Mouse (Mus musculus): Measurements from ENCODE around the gene Itprid2. TPM values are rescaled to one million over a fixed set of nuclear protein-coding genes. Genes with fewer than 3 reads are reported as not detected.

Gene Itprid2
- polyA plus RNA-seq, 1 experiment from 2014 or later: 17.5 TPM

DNA sequence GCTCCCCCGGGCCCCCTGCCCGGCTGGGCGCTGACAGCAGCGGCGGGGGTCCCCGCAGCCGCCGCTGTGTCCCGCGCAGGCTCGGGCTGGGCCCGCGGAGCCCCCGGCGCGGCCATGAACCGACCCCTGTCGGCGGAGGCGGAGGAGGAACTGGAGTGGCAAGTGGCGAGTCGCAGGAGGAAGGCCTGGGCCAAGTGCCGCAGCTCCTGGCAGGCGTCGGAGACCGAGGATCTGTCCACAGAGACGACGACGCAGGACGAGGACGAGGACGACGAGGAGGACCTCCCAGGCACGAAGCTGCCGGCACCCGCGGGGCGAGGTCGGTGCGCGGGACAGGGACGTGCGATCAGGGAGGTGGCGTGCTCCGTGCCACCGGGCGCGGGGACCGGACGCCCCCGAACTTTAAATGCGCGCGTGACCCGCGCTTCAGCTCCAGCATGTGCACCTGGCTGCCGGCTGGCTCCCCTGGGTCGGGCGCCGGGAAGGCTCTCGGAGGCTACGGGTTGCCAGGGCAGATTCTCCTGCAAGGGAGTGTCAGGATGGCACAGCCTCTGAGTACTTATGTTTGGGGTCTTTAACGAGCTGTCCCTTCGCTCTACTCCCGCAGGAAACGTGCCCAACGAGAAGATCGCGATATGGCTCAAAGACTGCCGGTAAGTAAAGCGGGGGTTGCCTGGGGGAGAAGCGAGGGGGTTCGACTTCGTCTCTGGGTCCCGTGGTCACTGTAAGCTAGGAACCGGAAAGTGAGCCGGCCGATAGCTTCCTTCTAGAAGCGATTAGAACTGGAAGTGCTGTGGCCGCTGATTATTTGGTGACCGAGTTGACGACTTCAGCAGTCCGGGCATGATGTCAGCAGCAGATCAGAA lies 507 bp downstream of the Itprid2 start:
- under 1% methylated on average over 74 of the region's 83 CpGs for WGBS
- ATAC-seq (ENCODE audit: low read depth) (peak; percentile 84), DNase-seq (ENCODE audit: low spot score) (peak; percentile 66)

GRCm38 (mm10) chr2:79638924-79639323 lies 3.8 kb downstream of the Itprid2 start:
- Histone ChIP-seq H3K27me3 (replicated peaks; ENCODE audit: control insufficient read depth, insufficient read depth, low read length) (no peaks in the 10 kb centered on the region), H3K9me3 (ENCODE audit: control insufficient read depth, low read length) (no peaks in the 10 kb centered on the region), H3K27ac (replicated peaks; ENCODE audit: low read depth, low read length) (no peak overlapping the region), H3K4me3 (ENCODE audit: low read depth, low read length) (peak overlapping the region; percentile 17; the same call in 1 of the 2 replicates), H3K4me1 (ENCODE audit: control insufficient read depth, insufficient read depth, low read length) (peaks cover 10% of the 10 kb centered on the region), H3K36me3 (ENCODE audit: control insufficient read depth, insufficient read depth, low read length) (peaks cover 41% of the 10 kb centered on the region), H3K9ac (ENCODE audit: low read depth, low read length) (peak overlapping the region; percentile 17; the same call in 1 of the 2 replicates), H3K4me2 (ENCODE audit: low read depth, low read length) (peak overlapping the region; percentile 71)
- WGBS: 62% methylated on average over 4 of the region's 4 CpGs
- no peak for ATAC-seq (ENCODE audit: low read depth)
- no peak for DNase-seq (ENCODE audit: low spot score)

More for the DNA sequence above, 507 bp downstream of the Itprid2 start:
- Histone ChIP-seq H3K4me3 (ENCODE audit: low read depth, low read length) (peak overlapping the region; percentile 75), H3K27ac (replicated peaks; ENCODE audit: low read depth, low read length) (peak overlapping the region; percentile 84), H3K4me2 (ENCODE audit: low read depth, low read length) (peak overlapping the region; percentile 71), H3K9me3 (ENCODE audit: control insufficient read depth, low read length) (no peaks in the 10 kb centered on the region), H3K9ac (ENCODE audit: low read depth, low read length) (peak overlapping the region; percentile 91), H3K4me1 (ENCODE audit: control insufficient read depth, insufficient read depth, low read length) (peaks cover 10% of the 10 kb centered on the region), H3K27me3 (replicated peaks; ENCODE audit: control insufficient read depth, insufficient read depth, low read length) (no peaks in the 10 kb centered on the region), H3K36me3 (ENCODE audit: control insufficient read depth, insufficient read depth, low read length) (0 out of 2 replicates have a peak, but pooled peaks cover 9% of the 10 kb centered on the region)

DNA sequence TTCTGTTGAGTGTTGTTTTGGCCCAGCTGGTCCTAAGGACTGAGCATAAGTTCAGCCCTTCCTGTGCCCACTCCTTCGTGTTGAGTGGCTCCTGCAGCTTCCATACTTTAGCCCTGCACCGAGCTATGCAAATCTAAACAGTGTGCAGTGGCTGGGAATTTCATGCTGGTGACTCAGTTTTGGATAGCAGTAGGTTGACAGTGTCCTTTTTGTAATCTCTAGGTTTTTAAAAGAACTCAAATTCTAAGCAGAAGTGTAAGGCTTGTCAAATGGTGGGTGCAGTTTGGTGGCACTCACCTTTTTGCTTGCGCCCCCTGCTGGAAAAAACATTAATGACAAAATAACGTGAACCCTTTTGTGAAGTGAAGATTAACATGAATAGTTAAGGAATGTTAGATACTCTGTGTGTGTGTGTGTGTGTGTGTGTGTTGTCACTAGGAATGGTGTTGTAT lies 11.1 kb downstream of the Itprid2 start:
- ATAC-seq (ENCODE audit: low read depth) (no peak), DNase-seq (ENCODE audit: low spot score) (peak; percentile 45)
- H3K4me2 ChIP-seq (ENCODE audit: low read depth, low read length): no peak overlapping the region
- 48% methylated on average over 4 of the region's 4 CpGs for WGBS
- H3K36me3 ChIP-seq (ENCODE audit: control insufficient read depth, insufficient read depth, low read length): peaks cover 52% of the 10 kb centered on the region
- 0 out of 2 replicates have a peak, but pooled peaks cover 3% of the 10 kb centered on the region for H3K4me1 ChIP-seq (ENCODE audit: control insufficient read depth, insufficient read depth, low read length)
- H3K4me3 ChIP-seq (ENCODE audit: low read depth, low read length): no peak overlapping the region
- H3K27me3 ChIP-seq (replicated peaks; ENCODE audit: control insufficient read depth, insufficient read depth, low read length): no peaks in the 10 kb centered on the region
- no peak overlapping the region for H3K9ac ChIP-seq (ENCODE audit: low read depth, low read length)
- no peaks in the 10 kb centered on the region for H3K9me3 ChIP-seq (ENCODE audit: control insufficient read depth, low read length)
- no peak overlapping the region for H3K27ac ChIP-seq (replicated peaks; ENCODE audit: low read depth, low read length)

- no peak overlapping the region for H3K4me2 ChIP-seq (ENCODE audit: low read depth, low read length)
- no peak for ATAC-seq (ENCODE audit: low read depth)
- H3K36me3 ChIP-seq (ENCODE audit: control insufficient read depth, insufficient read depth, low read length): peaks cover 45% of the 10 kb centered on the region
- no peak overlapping the region for H3K4me3 ChIP-seq (ENCODE audit: low read depth, low read length)
- H3K9ac ChIP-seq (ENCODE audit: low read depth, low read length): no peak overlapping the region
- no peaks in the 10 kb centered on the region for H3K9me3 ChIP-seq (ENCODE audit: control insufficient read depth, low read length)
- DNase-seq (ENCODE audit: low spot score): no peak
- no peak overlapping the region for H3K27ac ChIP-seq (replicated peaks; ENCODE audit: low read depth, low read length)
- WGBS: 48% methylated on average over 4 of the region's 4 CpGs
- H3K4me1 ChIP-seq (ENCODE audit: control insufficient read depth, insufficient read depth, low read length): 0 out of 2 replicates have a peak, but pooled peaks cover 3% of the 10 kb centered on the region
- no peaks in the 10 kb centered on the region for H3K27me3 ChIP-seq (replicated peaks; ENCODE audit: control insufficient read depth, insufficient read depth, low read length)
These were observed 11.9 kb downstream of the Itprid2 start for GRCm38 (mm10) chr2:79647094-79647493.

DNA sequence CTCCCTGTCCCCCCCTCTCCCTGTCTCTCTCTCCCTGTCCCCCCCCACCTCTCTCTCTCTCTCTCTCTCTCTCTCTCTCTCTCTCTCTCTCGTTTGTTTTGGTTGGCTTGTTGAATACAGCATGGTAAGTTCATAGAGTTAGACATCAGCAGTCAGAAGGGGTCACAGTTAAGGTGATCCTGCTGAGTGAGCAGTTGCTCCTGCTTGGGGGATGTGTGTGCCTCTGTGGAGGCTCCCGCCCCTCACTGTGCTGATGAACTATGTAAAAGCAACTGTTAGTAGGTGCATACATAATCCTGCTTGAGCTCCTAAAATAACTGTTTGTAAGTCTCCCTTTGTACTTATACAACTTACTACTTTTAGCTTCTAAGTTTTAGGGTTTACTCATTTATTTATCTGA lies 12.6 kb downstream of the Itprid2 start:
- 0 out of 2 replicates have a peak, but pooled peaks cover 3% of the 10 kb centered on the region for H3K4me1 ChIP-seq (ENCODE audit: control insufficient read depth, insufficient read depth, low read length)
- H3K4me2 ChIP-seq (ENCODE audit: low read depth, low read length): no peak overlapping the region
- DNase-seq (ENCODE audit: low spot score) (no peak), ATAC-seq (ENCODE audit: low read depth) (no peak)
- WGBS: 45% methylated on average over 2 of the region's 2 CpGs
- H3K4me3 ChIP-seq (ENCODE audit: low read depth, low read length): no peak overlapping the region
- no peak overlapping the region for H3K27ac ChIP-seq (replicated peaks; ENCODE audit: low read depth, low read length)
- H3K36me3 ChIP-seq (ENCODE audit: control insufficient read depth, insufficient read depth, low read length): peaks cover 43% of the 10 kb centered on the region
- H3K9ac ChIP-seq (ENCODE audit: low read depth, low read length): no peak overlapping the region
- H3K9me3 ChIP-seq (ENCODE audit: control insufficient read depth, low read length): no peaks in the 10 kb centered on the region
- H3K27me3 ChIP-seq (replicated peaks; ENCODE audit: control insufficient read depth, insufficient read depth, low read length): no peaks in the 10 kb centered on the region

DNA sequence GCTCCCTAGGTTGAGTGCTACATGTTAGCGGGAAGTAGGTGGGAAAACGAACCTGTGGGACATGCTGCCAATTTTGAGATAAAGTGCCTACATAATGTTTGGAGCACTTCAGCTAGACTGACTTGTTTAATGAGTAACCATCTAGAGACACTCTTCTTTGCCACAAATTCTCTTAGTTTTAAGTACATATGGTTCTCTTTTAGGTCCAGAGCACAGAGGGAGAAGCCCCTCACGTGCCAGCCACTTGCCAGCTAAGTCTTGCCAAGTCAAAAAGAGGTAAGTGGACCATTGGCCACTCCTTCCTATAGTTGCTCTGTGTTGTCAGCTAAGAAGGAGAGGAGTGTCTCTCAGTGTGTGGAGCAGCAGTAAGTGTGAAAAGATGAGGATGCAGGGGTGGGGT lies 16.0 kb downstream of the Itprid2 start:
- Histone ChIP-seq H3K36me3 (ENCODE audit: control insufficient read depth, insufficient read depth, low read length) (peaks cover 19% of the 10 kb centered on the region), H3K27ac (replicated peaks; ENCODE audit: low read depth, low read length) (no peak overlapping the region), H3K4me1 (ENCODE audit: control insufficient read depth, insufficient read depth, low read length) (0 out of 2 replicates have a peak, but pooled peaks cover 7% of the 10 kb centered on the region), H3K27me3 (replicated peaks; ENCODE audit: control insufficient read depth, insufficient read depth, low read length) (no peaks in the 10 kb centered on the region), H3K9me3 (ENCODE audit: control insufficient read depth, low read length) (no peaks in the 10 kb centered on the region), H3K9ac (ENCODE audit: low read depth, low read length) (no peak overlapping the region), H3K4me2 (ENCODE audit: low read depth, low read length) (no peak overlapping the region), H3K4me3 (ENCODE audit: low read depth, low read length) (no peak overlapping the region)
- WGBS: 82% methylated on average over 3 of the region's 3 CpGs
- ATAC-seq (ENCODE audit: low read depth): no peak
- no peak for DNase-seq (ENCODE audit: low spot score)

DNA sequence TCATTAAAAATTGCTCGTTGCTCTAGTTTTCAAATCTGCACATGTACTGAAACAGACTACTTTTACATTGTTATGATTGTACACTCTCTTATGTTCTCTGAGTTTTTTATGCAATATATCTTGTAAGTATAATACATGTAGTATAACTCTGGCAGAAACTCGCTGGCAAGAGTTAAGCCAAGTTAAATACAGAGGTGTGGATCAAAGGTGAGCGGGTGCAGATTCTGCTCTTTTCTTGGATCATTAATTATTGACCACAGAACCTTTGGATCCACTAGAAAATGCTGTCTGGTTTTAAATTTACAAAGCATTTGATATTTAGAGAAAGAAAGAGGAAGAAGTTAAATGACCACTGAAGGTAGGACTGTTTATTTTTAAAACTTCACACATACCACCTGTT lies 16.5 kb downstream of the Itprid2 start:
- 86% methylated on average over 3 of the region's 3 CpGs for WGBS
- H3K4me2 ChIP-seq (ENCODE audit: low read depth, low read length): no peak overlapping the region
- no peak overlapping the region for H3K9ac ChIP-seq (ENCODE audit: low read depth, low read length)
- peaks cover 22% of the 10 kb centered on the region for H3K36me3 ChIP-seq (ENCODE audit: control insufficient read depth, insufficient read depth, low read length)
- H3K4me1 ChIP-seq (ENCODE audit: control insufficient read depth, insufficient read depth, low read length): 0 out of 2 replicates have a peak, but pooled peaks cover 7% of the 10 kb centered on the region
- no peak for ATAC-seq (ENCODE audit: low read depth)
- H3K4me3 ChIP-seq (ENCODE audit: low read depth, low read length): no peak overlapping the region
- no peaks in the 10 kb centered on the region for H3K27me3 ChIP-seq (replicated peaks; ENCODE audit: control insufficient read depth, insufficient read depth, low read length)
- no peak for DNase-seq (ENCODE audit: low spot score)
- no peaks in the 10 kb centered on the region for H3K9me3 ChIP-seq (ENCODE audit: control insufficient read depth, low read length)
- no peak overlapping the region for H3K27ac ChIP-seq (replicated peaks; ENCODE audit: low read depth, low read length)

- Histone ChIP-seq H3K9ac (ENCODE audit: low read depth, low read length) (no peak overlapping the region), H3K36me3 (ENCODE audit: control insufficient read depth, insufficient read depth, low read length) (peaks cover 25% of the 10 kb centered on the region), H3K9me3 (ENCODE audit: control insufficient read depth, low read length) (no peaks in the 10 kb centered on the region), H3K4me1 (ENCODE audit: control insufficient read depth, insufficient read depth, low read length) (0 out of 2 replicates have a peak, but pooled peaks cover 4% of the 10 kb centered on the region), H3K27me3 (replicated peaks; ENCODE audit: control insufficient read depth, insufficient read depth, low read length) (no peaks in the 10 kb centered on the region), H3K27ac (replicated peaks; ENCODE audit: low read depth, low read length) (no peak overlapping the region), H3K4me2 (ENCODE audit: low read depth, low read length) (no peak overlapping the region), H3K4me3 (ENCODE audit: low read depth, low read length) (no peak overlapping the region)
- DNase-seq (ENCODE audit: low spot score) (no peak), ATAC-seq (ENCODE audit: low read depth) (no peak)
- WGBS: 82% methylated on average over 4 of the region's 4 CpGs
These were observed 17.4 kb downstream of the Itprid2 start for GRCm38 (mm10) chr2:79652502-79652901.
